Mouse (Mus musculus) embryo, embryonic 11 days (tissue): ENCODE measurements around the gene C1qtnf4.

Source experiments
- DNase-seq: peaks from one replicate; pipeline ENCODE4 v3.0.0-alpha.2; 2015

Gene C1qtnf4

GRCm38 (mm10) chr2:90938362-90938761 is 52.7 kb downstream of the C1qtnf4 start:
- no peak for DNase-seq

GRCm38 (mm10) chr2:90939750-90940149 is 54.1 kb downstream of the C1qtnf4 start:
- DNase-seq: peak; percentile 20
